Mouse (Mus musculus) olfactory bulb, adult 2 months (tissue): ENCODE results near the gene Eef1akmt2. TPM values are rescaled to one million over a fixed set of nuclear protein-coding genes. Genes with fewer than 3 reads are reported as not detected.

ENCODE experiments used
- H3K27ac ChIP-seq: fragments of 200-500 bp; 2 replicates; pipeline ENCODE4 v1.5.1; 2012; ENCODE audit warnings: low read depth, low read length; ENCODE audit not compliant: insufficient read depth
- H3K4me1 ChIP-seq: fragments of 200-500 bp; 2 replicates; pipeline ENCODE4 v1.6.1; 2012; ENCODE audit warnings: low read length; ENCODE audit not compliant: control insufficient read depth, insufficient read depth
- H3K4me3 ChIP-seq: fragments of 200-500 bp; 2 replicates; pipeline ENCODE4 v1.5.1; 2012; ENCODE audit warnings: mild to moderate bottlenecking, low read depth, low read length, moderate library complexity; ENCODE audit not compliant: insufficient read depth
- CTCF ChIP-seq: fragments of 200-500 bp; IDR thresholded peaks from 2 replicates; pipeline ENCODE4 v1.5.1; 2012; ENCODE audit warnings: low read depth, mild to moderate bottlenecking, low read length, moderate library complexity; ENCODE audit not compliant: insufficient read depth
- POLR2A ChIP-seq: fragments of 200-500 bp; IDR thresholded peaks from 2 replicates; pipeline ENCODE4 v1.6.1; 2012; ENCODE audit warnings: mild to moderate bottlenecking, low read depth, low read length, moderate library complexity; ENCODE audit not compliant: insufficient read depth
- WGBS: fragments of 180-500 bp; shearing (Covaris S2); methylation state at CpG from one replicate; pipeline ENCODE4 v1.1.7; 2018; 5-methylcytosine and 5-hydroxymethylcytosine counted together
- polyA plus RNA-seq: library from polyadenylated mRNA; stranded (reverse); fragments of >200 nt; gene quantifications from 2 replicates; pipeline ENCODE4 v1.2.4, GENCODE M21; 2012; ENCODE audit warnings: low replicate concordance; ENCODE audit not compliant: missing spikeins, insufficient read depth, insufficient read length

Eef1akmt2 gene
- polyA plus RNA-seq, 1 experiment, result not detected

GRCm38 (mm10) chr7:132892311-132892661 is 39.8 kb upstream of the Eef1akmt2 start:
- H3K27ac ChIP-seq, result no peak overlapping the region
- 68% methylated on average over 4 of the region's 4 CpGs for WGBS
- no peak overlapping the region for H3K4me3 ChIP-seq
- no peak for TF ChIP-seq CTCF
- TF ChIP-seq POLR2A, result no peak
- H3K4me1 ChIP-seq, result no peaks in the 10 kb centered on the region

DNA sequence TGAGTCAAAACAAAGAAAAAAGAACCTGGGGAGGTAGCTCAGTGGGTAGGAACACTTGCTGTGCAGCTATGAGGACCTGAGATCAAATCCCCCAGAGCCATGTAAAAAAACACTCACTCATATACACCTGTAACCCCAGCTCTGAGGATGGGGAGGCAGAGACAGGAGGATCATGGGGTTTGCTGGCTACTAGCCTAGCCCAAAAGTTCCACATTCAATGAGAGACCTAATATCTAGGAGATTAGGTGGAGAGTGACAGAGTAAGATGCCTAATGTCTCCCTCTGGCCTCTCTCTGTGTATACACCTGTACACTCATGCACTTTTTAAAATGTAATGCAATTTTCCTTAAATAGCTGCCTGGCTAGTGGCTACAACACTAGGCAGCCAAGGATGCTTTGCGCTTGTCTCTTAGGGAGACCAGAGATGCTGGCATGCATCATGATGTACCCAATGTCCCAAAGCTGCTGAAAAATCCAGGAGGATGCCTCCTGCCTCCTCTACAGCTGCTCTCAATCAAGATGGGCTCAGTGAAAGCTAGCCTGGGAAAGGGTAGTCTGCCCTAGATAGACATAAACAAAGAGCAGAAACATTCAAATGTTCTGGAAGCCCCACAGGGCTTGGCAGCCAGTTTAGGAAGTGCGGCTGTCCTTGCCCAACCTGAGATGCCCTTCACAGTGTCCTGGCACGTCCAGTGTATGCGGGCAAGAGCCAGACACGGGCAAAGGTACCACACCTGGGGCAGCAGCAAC is 39.3 kb upstream of the Eef1akmt2 start:
- no peak for TF ChIP-seq CTCF
- no peak for TF ChIP-seq POLR2A
- no peak overlapping the region for H3K4me3 ChIP-seq
- 88% methylated on average over 5 of the region's 5 CpGs for WGBS
- no peak overlapping the region for H3K27ac ChIP-seq
- H3K4me1 ChIP-seq, result no peaks in the 10 kb centered on the region

DNA sequence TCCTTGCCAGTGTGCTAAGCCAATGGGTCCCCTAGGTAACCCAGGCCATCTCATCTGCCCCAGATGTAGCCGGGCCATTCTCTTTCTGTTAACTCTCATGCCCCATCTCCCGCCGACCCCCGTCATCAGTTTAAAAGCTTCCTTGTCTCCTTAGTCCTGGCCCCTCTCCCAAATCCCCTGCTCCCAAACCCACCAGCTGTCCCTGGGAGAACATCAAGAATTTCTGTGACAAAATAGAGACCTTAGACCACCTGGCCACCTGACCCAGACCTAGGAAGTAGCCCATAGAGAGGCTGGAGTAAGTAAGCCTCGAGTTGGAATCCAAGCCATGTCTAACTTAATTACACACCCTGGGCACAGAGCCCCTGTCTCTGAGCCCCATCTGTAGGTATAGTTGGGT is 37.7 kb upstream of the Eef1akmt2 start:
- WGBS, result 87% methylated on average over 5 of the region's 5 CpGs
- TF ChIP-seq CTCF (no peak), POLR2A (no peak)
- Histone ChIP-seq H3K4me3 (no peak overlapping the region), H3K4me1 (no peaks in the 10 kb centered on the region), H3K27ac (no peak overlapping the region)

DNA sequence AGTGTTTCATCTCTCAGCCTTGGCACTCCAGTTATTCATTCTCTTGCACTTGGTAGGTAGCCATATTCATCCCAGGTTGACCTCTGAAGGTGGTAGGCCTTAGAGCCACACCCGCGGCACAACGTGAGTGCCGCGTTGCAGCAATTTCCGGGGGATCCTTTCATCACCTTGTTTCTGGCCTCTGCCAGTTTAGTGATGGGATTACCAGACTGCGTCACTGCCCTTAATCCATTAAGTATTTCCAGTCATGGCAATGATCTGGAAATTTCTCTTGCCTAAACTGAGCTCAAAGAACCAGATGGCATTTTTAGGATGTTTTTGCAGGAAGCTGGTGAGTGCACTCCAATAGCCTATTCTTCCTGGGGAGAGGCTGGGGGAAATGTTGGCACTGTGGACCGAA is 37.2 kb upstream of the Eef1akmt2 start:
- no peak overlapping the region for H3K4me3 ChIP-seq
- H3K4me1 ChIP-seq, result no peaks in the 10 kb centered on the region
- no peak overlapping the region for H3K27ac ChIP-seq
- TF ChIP-seq POLR2A (no peak), CTCF (no peak)
- 94% methylated on average over 8 of the region's 8 CpGs for WGBS

GRCm38 (mm10) chr7:132888518-132889249 is 36.2 kb upstream of the Eef1akmt2 start:
- no peak for TF ChIP-seq POLR2A
- TF ChIP-seq CTCF, result no peak
- WGBS, result 71% methylated on average over 4 of the region's 4 CpGs
- H3K4me1 ChIP-seq, result no peaks in the 10 kb centered on the region
- H3K4me3 ChIP-seq, result no peak overlapping the region
- no peak overlapping the region for H3K27ac ChIP-seq

DNA sequence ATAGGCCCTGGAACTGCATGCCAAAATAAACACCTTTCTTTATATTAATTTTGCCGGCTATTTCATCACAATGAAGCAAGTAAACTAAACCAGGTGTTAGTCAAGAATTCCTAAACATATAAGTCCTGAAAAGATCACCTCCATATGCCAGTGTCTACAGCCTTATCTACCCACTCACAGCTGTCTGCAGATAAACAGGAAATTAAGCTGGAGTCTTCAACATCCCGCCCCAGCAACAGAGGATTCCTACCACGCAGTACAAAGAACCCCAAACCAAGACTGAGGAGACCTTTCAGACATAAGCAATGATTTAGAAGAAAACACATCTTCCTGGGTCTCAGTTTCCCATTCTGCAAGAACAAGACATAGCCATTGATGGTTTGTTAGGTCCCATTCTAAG is 35.6 kb upstream of the Eef1akmt2 start:
- TF ChIP-seq CTCF (no peak), POLR2A (no peak)
- WGBS, result 68% methylated on average over 3 of the region's 3 CpGs

GRCm38 (mm10) chr7:132887019-132887804 is 34.7 kb upstream of the Eef1akmt2 start:
- 69% methylated on average over 7 of the region's 7 CpGs for WGBS
- H3K27ac ChIP-seq, result no peak overlapping the region
- H3K4me1 ChIP-seq, result no peaks in the 10 kb centered on the region
- no peak overlapping the region for H3K4me3 ChIP-seq
- TF ChIP-seq POLR2A (no peak), CTCF (no peak)

More for the DNA sequence above, 35.6 kb upstream of the Eef1akmt2 start:
- H3K4me1 ChIP-seq, result no peaks in the 10 kb centered on the region
- no peak overlapping the region for H3K27ac ChIP-seq
- H3K4me3 ChIP-seq, result no peak overlapping the region

DNA sequence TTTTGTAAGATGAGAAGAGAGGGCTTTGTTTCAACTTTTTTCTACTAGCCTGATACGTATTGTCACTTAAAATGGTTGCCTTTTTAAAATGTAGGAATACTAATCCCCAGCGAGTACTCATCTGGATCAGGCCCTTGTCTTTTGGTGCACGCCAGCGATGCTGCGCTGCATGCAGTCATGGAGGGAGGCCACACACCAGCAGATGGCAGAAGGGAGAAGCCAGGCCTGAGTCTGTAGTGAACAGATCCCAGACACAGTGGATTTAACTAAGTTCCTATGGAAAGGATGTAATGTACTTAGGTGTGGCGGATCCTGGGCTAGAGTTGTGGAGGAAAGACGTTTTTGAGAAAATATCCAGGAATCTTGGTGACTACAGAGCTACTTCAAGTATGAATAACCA is 31.6 kb upstream of the Eef1akmt2 start:
- no peak overlapping the region for H3K27ac ChIP-seq
- no peak overlapping the region for H3K4me3 ChIP-seq
- no peak for TF ChIP-seq POLR2A
- TF ChIP-seq CTCF, result no peak
- H3K4me1 ChIP-seq, result no peaks in the 10 kb centered on the region
- whole genome bisulfite sequencing, result 83% methylated on average over 7 of the region's 7 CpGs

DNA sequence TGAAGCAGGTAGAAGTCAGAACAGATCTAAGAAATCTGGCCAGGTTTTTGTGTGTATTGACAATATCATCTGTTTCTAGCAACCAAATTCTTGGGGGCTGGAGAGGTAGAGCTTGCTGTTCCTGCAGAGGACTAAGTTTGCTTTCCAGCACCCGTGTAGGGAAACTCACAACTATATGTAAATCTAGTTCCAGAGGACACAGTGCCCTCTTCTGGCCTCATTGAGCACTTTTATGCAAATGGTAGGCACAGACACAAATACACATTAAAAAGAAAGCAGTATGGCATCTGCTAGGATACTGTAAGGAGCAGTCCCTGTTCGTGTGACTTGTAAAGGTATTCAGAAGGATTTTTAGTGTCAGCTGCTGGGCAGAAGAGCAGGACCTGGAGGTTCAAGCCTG is 29.9 kb upstream of the Eef1akmt2 start:
- 67% methylated on average over 2 of the region's 2 CpGs for whole genome bisulfite sequencing

More for the DNA sequence above, 29.9 kb upstream of the Eef1akmt2 start:
- Histone ChIP-seq H3K27ac (no peak overlapping the region), H3K4me3 (no peak overlapping the region), H3K4me1 (no peaks in the 10 kb centered on the region)
- TF ChIP-seq POLR2A (no peak), CTCF (no peak)
